Mouse (Mus musculus) regulatory T cell (primary cell): Measurements from ENCODE around the gene Suds3.

ENCODE experiments used
- in situ Hi-C: fragments of 300-600 bp; cut with MboI, MseI; formaldehyde crosslinking; loops from one replicate; pipeline ENCODE4 v1.15.1; 2025; ENCODE audit warnings: high pct_unique_total_duplicates

Suds3 gene

GRCm38 (mm10) chr5:117113330-117113729 is 2.6 kb downstream of the Suds3 start:
- in situ Hi-C loops: loop anchor here (5.0 kb wide), 1 partner anchor 174 kb away; the partner anchor contains the start of gene Pebp1

DNA sequence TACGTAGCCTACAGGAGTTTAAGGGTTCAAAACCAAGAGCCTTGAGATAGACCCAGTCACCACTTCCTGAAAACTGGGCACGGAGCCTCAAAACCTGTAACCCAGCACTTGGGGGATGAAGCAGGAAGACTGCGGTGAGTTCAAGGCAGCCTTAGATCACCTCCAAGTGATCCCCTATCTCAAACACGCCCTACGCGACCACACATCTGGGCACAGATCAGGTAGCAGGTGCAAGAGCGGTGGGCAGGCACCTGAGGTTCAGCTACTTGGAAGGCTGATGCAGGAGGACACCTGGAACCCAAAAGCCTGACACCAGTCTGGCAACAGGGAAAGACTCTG is 4.2 kb downstream of the Suds3 start:
- in situ Hi-C loops: loop anchor here (5.0 kb wide), 1 partner anchor 176 kb away; the partner anchor contains the start of gene Pebp1

DNA sequence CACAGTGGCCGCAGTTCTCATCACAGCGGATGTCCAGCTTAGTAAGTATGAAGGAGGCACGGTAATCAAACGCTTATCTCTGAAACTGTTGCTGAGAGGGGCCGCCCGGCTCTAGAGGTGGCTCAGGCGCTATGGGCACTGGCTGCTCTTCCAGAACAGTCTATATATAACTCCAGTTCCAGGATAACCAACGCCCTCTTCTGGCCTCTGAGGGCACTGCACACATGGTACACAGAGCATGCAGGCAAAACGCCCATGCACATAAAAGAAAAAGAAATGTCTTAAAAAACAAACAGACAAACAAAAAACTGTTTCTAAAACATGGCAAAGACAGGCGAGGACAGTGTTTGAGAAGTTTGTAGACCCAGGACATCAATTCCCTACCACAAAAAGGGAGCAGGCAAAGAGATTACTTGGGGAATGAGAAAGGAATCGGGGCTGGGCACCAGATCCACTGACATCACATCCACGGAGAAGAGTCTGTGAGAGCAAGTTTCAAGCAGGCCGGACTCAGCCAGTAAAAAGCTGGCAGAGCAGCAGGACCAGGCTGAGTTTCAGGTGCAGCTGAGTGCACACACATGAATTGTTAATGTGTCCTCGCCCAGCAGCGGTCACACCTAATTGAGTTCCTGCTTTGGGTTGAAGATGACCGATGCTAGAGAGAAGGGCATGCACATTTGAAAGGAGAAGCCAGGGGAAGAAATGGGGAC is 4.7 kb downstream of the Suds3 start:
- in situ Hi-C loops: loop anchor here (5.0 kb wide), 1 partner anchor 176 kb away; the partner anchor contains the start of gene Pebp1

DNA sequence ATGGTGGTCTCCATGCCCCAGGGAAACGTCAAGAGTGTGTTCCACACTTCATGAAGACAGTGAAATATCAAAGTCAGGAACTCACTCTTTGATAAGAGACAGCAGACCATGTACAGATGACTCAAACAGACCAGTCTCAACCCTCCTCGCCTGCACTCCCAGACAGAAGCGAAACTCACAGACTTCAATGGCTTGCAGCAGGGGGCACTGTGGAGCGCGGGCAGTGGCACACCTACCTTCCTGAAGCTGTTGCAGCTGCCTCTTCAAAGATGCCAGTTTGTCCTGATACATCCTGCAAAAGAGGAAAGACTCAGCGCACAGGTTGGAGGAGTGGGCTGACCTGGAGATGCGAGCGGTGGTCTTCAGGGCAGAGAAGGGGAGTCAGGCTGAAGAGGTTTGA is 6.4 kb downstream of the Suds3 start:
- in situ Hi-C loops: no loop called here

GRCm38 (mm10) chr5:117108731-117109130 is 7.2 kb downstream of the Suds3 start:
- in situ Hi-C loops: no loop called here

GRCm38 (mm10) chr5:117108292-117108691 is 7.6 kb downstream of the Suds3 start:
- in situ Hi-C loops: no loop called here

DNA sequence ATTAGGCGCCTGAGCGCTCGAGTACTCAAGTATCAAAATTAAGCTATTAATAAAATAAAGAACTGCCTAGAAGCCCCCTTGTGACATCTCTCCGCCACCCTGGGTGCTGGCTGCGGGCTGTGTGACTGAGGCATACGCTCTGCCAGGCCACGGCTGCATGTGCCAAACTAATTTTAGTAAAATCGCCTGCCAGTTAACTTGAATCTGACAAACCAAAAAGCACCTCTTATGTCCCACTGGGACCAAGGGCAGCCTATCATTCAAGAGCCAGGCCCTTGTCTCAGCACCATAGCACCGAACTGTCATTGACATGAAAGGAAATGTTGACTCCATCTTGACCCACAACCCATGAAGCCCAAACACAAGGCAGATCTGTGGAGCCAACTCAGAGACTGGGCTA is 10.2 kb downstream of the Suds3 start:
- in situ Hi-C loops: no loop called here

DNA sequence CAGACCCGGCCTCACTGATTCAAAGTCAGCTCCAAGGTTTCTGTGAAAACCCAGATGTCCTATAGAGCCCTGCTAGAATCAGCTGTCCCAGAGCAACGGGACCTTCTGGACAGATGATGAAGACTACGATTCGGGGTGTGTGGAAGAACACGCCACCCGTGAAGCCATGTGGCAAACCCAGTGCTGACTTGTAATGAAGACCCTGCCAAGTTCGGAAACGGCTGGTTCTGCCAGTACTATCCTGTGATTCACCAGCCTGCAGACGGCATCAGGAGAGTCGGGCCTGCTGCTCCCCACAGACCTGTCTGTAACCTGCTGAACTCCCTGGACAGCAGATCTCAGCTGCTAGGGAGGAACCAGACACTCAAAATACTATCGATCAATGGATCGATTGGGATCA is 11.6 kb downstream of the Suds3 start:
- in situ Hi-C loops: no loop called here

- in situ Hi-C loops: no loop called here
Observed at GRCm38 (mm10) chr5:117103194-117103929, 12.6 kb downstream of the Suds3 start.

DNA sequence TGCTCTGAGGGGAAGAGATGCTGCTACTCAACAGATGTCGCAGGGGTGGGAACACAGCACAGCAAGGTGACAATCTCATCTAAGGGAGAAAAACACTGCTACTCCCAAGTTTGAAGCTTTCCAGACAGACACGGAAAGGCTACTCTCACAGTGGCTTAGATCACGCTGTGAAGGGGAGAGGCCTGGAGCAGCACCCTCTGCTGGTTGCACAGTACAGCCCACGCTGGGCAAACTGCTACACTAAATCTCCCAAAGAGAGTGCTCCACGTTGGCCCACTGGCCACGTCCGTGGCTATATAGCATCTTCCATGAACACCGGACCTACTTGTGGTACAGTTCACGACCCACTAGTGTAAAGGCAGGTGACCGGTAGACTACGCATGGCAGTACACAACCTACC is 16.2 kb downstream of the Suds3 start:
- in situ Hi-C loops: loop anchor here (25.0 kb wide), 1 partner anchor 987 kb away; no protein-coding TSS in a partner anchor

- in situ Hi-C loops: loop anchor here (25.0 kb wide), 1 partner anchor 987 kb away; no protein-coding TSS in a partner anchor
Observed at GRCm38 (mm10) chr5:117099008-117099407, 16.9 kb downstream of the Suds3 start.

GRCm38 (mm10) chr5:117096716-117097115 is 19.2 kb downstream of the Suds3 start:
- in situ Hi-C loops: loop anchor here (25.0 kb wide), 1 partner anchor 984 kb away; no protein-coding TSS in a partner anchor

- in situ Hi-C loops: loop anchor here (25.0 kb wide), 1 partner anchor 982 kb away; no protein-coding TSS in a partner anchor
Observed at GRCm38 (mm10) chr5:117094431-117094830, 21.5 kb downstream of the Suds3 start.

- in situ Hi-C loops: loop anchor here (25.0 kb wide), 1 partner anchor 977 kb away; no protein-coding TSS in a partner anchor
Observed at GRCm38 (mm10) chr5:117089786-117090185, 26.1 kb downstream of the Suds3 start.

DNA sequence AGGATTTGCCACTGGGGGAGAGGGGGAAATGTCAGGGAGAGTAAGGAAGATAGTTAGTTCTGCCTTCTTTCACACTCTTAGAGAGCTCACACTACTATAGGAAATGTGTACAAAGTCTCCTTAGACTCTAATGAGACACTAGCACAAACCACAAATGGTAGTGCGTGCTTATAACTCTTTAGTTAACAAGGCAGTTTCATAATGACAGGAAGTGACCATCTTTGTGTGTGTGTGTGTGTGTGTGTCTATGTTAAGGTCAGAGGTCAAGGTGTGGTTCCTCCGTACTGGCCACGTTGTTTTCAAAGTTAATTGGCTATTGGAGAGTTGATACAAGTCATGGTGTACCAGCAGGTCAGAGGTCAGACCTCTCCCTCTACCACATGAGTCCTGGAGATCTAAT is 26.8 kb downstream of the Suds3 start:
- in situ Hi-C loops: loop anchor here (25.0 kb wide), 1 partner anchor 977 kb away; no protein-coding TSS in a partner anchor

GRCm38 (mm10) chr5:117087718-117088117 is 28.2 kb downstream of the Suds3 start:
- in situ Hi-C loops: loop anchor here (25.0 kb wide), 1 partner anchor 975 kb away; no protein-coding TSS in a partner anchor

- in situ Hi-C loops: no loop called here
Observed at GRCm38 (mm10) chr5:117069498-117069894, 46.4 kb downstream of the Suds3 start.

GRCm38 (mm10) chr5:117068808-117069497 is 47.0 kb downstream of the Suds3 start:
- in situ Hi-C loops: no loop called here

DNA sequence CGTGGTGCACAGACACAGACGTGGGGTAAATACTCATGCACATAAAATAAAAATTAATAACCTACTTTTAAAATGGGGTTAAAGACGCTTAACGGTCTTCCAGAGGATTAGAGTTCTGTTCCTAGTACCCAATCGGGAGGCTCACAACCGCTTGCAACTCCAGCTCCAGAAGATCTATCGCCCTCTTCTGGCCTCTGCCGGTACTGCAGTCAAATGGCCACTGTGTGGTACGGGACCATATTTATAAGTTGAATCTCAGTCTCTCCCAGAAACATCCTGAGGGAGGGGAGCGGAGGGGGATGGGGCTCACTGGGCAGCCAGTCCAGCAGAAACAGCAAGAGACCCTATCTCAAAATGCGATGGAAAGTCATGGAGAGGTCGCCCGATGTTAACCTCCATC is 47.7 kb downstream of the Suds3 start:
- in situ Hi-C loops: no loop called here

GRCm38 (mm10) chr5:117061251-117061650 is 54.7 kb downstream of the Suds3 start:
- in situ Hi-C loops: no loop called here

- in situ Hi-C loops: no loop called here
Observed at GRCm38 (mm10) chr5:117060484-117061130, 55.3 kb downstream of the Suds3 start.
